Mouse (Mus musculus) brain, embryonic 14.5 days (tissue): ENCODE data around the gene Diablo.

Experiments
- CTCF ChIP-seq: fragments of 200-500 bp; IDR thresholded peaks from 2 replicates; pipeline ENCODE4 v1.5.1; 2012; ENCODE audit warnings: inconsistent platforms, mild to moderate bottlenecking, moderate library complexity, borderline replicate concordance; ENCODE audit not compliant: insufficient read depth, insufficient read length; ENCODE audit errors: extremely low read depth
- POLR2A ChIP-seq: fragments of 200-500 bp; IDR thresholded peaks from 2 replicates; pipeline ENCODE4 v1.6.1; 2012; ENCODE audit warnings: mild to moderate bottlenecking, inconsistent platforms, borderline replicate concordance; ENCODE audit not compliant: poor library complexity, insufficient read depth, insufficient read length, severe bottlenecking; ENCODE audit errors: extremely low read depth

GRCm38 (mm10) chr5:123487659-123488395 lies 36.1 kb downstream of the Diablo start:
- TF ChIP-seq POLR2A (no peak), CTCF (no peak)
